8 mouse cellular contexts compared by ENCODE assay signal in the genomic region with DNA sequence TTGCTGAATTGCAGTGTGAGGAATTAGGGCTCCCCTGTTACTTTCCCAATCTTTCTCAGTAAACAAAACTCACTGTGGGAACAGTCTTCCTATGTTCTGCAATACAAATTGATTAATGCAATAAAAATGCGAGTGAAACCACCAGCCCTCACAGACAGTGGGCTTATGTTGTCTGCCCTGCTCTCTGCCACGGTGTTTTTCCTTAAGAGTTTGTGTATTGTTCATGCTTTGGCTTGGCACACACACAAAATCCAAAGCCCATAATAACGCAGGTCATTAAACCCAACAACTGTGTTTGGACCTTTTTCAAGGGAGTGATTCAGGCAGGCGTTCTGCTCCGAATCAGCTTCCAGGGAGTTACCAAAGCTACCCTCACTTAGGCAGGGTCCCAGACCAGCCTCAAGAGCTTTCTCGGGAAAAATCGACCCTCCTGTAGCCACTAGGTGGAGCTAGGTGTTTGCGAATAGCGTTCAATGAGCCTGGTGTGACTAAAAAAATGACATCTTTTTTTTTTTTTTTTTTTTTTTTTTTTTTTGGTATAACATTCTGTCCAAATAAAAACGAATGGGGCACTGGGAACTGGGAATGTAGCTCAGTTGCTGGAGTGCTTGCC. TPM values are rescaled to one million over a fixed set of nuclear protein-coding genes. Genes with fewer than 3 reads are reported as not detected.
DNase-seq lines count a peak whose midpoint lies in the region; ATAC-seq and TF ChIP-seq lines count a peak whose summit lies in the region.

No protein-coding gene starts in this region.

- peak; percentile 79 for TF ChIP-seq CTCF in heart, postnatal 0 days (IDR thresholded peaks at IDR 0.05; ENCODE audit: low read depth)
- peak; percentile 86 for TF ChIP-seq CTCF in layer of hippocampus, adult 2 months (conservative IDR thresholded peaks at IDR 0.05)

- peak; percentile 86 for DNase-seq in MN1 (ENCODE audit: low spot score)
- peak; percentile 73 for DNase-seq in brain, adult 2 months (ENCODE audit: low read depth, low spot score)
- peak; percentile 69 for DNase-seq in forebrain, embryonic 11.5 days (ENCODE audit: low spot score)
- DNase-seq in heart, postnatal 0 days (ENCODE audit: low spot score), result peak; percentile 65
- DNase-seq in layer of hippocampus, adult 2 months (ENCODE audit: low spot score in 2 of 2), result peak; percentile 63 to 69
- peak; percentile 73 for DNase-seq in lung, postnatal 25 days (ENCODE audit: low spot score)
- DNase-seq in retina, postnatal 7 days (ENCODE audit: low read depth, low spot score), result peak; percentile 52

- WGBS in forebrain, embryonic 11.5 days, result 27% methylated on average over 10 of the region's 10 CpGs
- WGBS in heart, postnatal 0 days, result 11% methylated on average over 10 of the region's 10 CpGs

- no peak for TF ChIP-seq EP300 in heart, postnatal 0 days (IDR thresholded peaks at IDR 0.05; ENCODE audit: low read depth)

- H3K36me3 ChIP-seq in forebrain, embryonic 11.5 days (ENCODE audit: control insufficient read depth, insufficient read depth, low read length), result no peaks in the 10 kb centered on the region
- no peaks in the 10 kb centered on the region for H3K36me3 ChIP-seq in heart, postnatal 0 days (replicated peaks; ENCODE audit: control insufficient read depth, insufficient read depth, low read length)

- H3K4me2 ChIP-seq in forebrain, embryonic 11.5 days (ENCODE audit: low read depth, low read length, severe bottlenecking), result no peak overlapping the region
- peak overlapping the region; percentile 19; the same call in 1 of the 2 replicates for H3K4me2 ChIP-seq in heart, postnatal 0 days (ENCODE audit: low read depth, low read length)

- no peak overlapping the region for H3K4me3 ChIP-seq in forebrain, embryonic 11.5 days (ENCODE audit: low read depth, low read length)
- no peak overlapping the region for H3K4me3 ChIP-seq in heart, postnatal 0 days (ENCODE audit: low read depth, low read length)
- H3K4me3 ChIP-seq in layer of hippocampus, adult 2 months, result peak overlapping the region; percentile 12; the same call in 1 of the 2 replicates

- H3K27me3 ChIP-seq in forebrain, embryonic 11.5 days (ENCODE audit: control insufficient read depth, insufficient read depth, low read length), result no peaks in the 10 kb centered on the region
- H3K27me3 ChIP-seq in heart, postnatal 0 days (ENCODE audit: control insufficient read depth, insufficient read depth, low read length), result 0 out of 2 replicates have a peak, but pooled peaks cover 5% of the 10 kb centered on the region

- ATAC-seq in forebrain, embryonic 11.5 days (replicated peaks; ENCODE audit: low FRiP score), result 0 out of 2 replicates have a peak, but pooled peaks have one; percentile 45
- peak; percentile 47; the same call in 1 of the 2 replicates for ATAC-seq in heart, postnatal 0 days (ENCODE audit: insufficient read depth, low read depth)
- ATAC-seq in erythroblast, adult 5-6 weeks (replicated peaks; ENCODE audit: low FRiP score, poor library complexity, severe bottlenecking), result no peak

- H3K9ac ChIP-seq in forebrain, embryonic 11.5 days (ENCODE audit: low read length), result no peak overlapping the region
- no peak overlapping the region for H3K9ac ChIP-seq in heart, postnatal 0 days (replicated peaks; ENCODE audit: low read depth, low read length)

- no peaks in the 10 kb centered on the region for H3K9me3 ChIP-seq in forebrain, embryonic 11.5 days (ENCODE audit: control insufficient read depth, low read length)
- no peaks in the 10 kb centered on the region for H3K9me3 ChIP-seq in heart, postnatal 0 days (replicated peaks; ENCODE audit: control insufficient read depth, low read length)

- no peak overlapping the region for H3K27ac ChIP-seq in forebrain, embryonic 11.5 days (ENCODE audit: low read depth, low read length)
- H3K27ac ChIP-seq in heart, postnatal 0 days (ENCODE audit: low read depth), result no peak overlapping the region
- H3K27ac ChIP-seq in layer of hippocampus, adult 2 months, result no peak overlapping the region

- no peaks in the 10 kb centered on the region for H3K4me1 ChIP-seq in forebrain, embryonic 11.5 days (replicated peaks; ENCODE audit: control insufficient read depth, insufficient read depth, low read length)
- H3K4me1 ChIP-seq in heart, postnatal 0 days (ENCODE audit: control insufficient read depth, insufficient read depth), result no peaks in the 10 kb centered on the region

RNA-seq across cellular contexts. Expression of a gene that starts 36.1 kb away (rescaled TPM):
- polyA plus RNA-seq in forebrain, embryonic 11.5 days (2014; fragmentation: Nextera tagmentation; extraction: Ambion mirVana), result 0.63 and 0.81 TPM in 2 replicates
- 1.2 and 1.7 TPM in 2 replicates for total RNA-seq in heart, postnatal 0 days (2014; rRNA removed; ENCODE audit: low replicate concordance)
- polyA plus RNA-seq in heart, postnatal 0 days (2015; fragmentation: Nextera tagmentation; extraction: Ambion mirVana), result 0.36 and 0.45 TPM in 2 replicates
- total RNA-seq in layer of hippocampus, adult 2 months (2021), result 1 to 10 TPM; 5.9 to 7.8 TPM
- not detected in 2 replicates for total RNA-seq in erythroblast, adult 5-6 weeks (2015; ENCODE audit: low replicate concordance)
- not detected in 2 replicates for total RNA-seq in erythroblast, adult 5-6 weeks (2017; ENCODE audit: low replicate concordance)

RNA-seq across cellular contexts. Expression of a gene that starts 46.5 kb away (rescaled TPM):
- polyA plus RNA-seq in forebrain, embryonic 11.5 days (2014; fragmentation: Nextera tagmentation; extraction: Ambion mirVana), result 74.1 and 74.2 TPM in 2 replicates
- 74.4 and 86.2 TPM in 2 replicates for total RNA-seq in heart, postnatal 0 days (2014; rRNA removed; ENCODE audit: low replicate concordance)
- polyA plus RNA-seq in heart, postnatal 0 days (2015; fragmentation: Nextera tagmentation; extraction: Ambion mirVana), result 86.0 and 91.0 TPM in 2 replicates
- total RNA-seq in layer of hippocampus, adult 2 months (2021), result 10 to 100 TPM; 21.0 to 22.0 TPM
- total RNA-seq in erythroblast, adult 5-6 weeks (2015; ENCODE audit: low replicate concordance), result 3.1 and 6.9 TPM in 2 replicates
- total RNA-seq in erythroblast, adult 5-6 weeks (2017; ENCODE audit: low replicate concordance), result 7.2 and 10.5 TPM in 2 replicates
